Mouse (Mus musculus) liver, embryonic 14.5 days (tissue): ENCODE measurements around the gene Ccl2.

Experiments
- CTCF ChIP-seq: IDR thresholded peaks from 2 replicates; pipeline ENCODE4 v1.5.1; 2016; ENCODE audit warnings: antibody characterized with exemption, low read depth, control low read depth
- EP300 ChIP-seq: IDR thresholded peaks from 2 replicates; pipeline ENCODE4 v1.6.1; 2016; ENCODE audit warnings: antibody characterized with exemption, low read depth

DNA sequence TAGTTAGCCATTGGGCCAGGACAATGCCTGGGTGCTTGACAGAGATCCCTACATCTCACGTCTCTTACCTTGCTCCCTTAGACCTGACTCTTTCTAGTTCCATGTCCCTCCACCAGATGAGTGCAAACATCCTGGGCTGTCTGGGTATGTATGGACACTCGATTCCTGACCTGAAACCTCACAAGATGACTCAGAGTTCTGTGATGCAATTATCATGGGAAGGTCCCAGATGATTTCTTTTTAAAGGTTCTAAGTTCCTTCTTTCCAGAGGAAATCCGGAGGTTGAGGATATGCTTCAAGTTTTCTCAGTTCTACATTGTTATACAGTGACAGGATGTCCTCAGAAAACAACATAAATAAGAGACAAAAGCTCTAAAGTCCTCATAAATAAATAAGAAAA, 45.5 kb downstream of the Ccl2 start:
- TF ChIP-seq EP300 (no peak), CTCF (no peak)
